Mouse (Mus musculus) regulatory T cell (primary cell): ENCODE data around the gene Adgrl1.

Experiments
- in situ Hi-C: fragments of 300-600 bp; cut with MboI, MseI; formaldehyde crosslinking; loops from one replicate; pipeline ENCODE4 v1.15.1; 2025; ENCODE audit warnings: high pct_unique_total_duplicates

The Adgrl1 gene

DNA sequence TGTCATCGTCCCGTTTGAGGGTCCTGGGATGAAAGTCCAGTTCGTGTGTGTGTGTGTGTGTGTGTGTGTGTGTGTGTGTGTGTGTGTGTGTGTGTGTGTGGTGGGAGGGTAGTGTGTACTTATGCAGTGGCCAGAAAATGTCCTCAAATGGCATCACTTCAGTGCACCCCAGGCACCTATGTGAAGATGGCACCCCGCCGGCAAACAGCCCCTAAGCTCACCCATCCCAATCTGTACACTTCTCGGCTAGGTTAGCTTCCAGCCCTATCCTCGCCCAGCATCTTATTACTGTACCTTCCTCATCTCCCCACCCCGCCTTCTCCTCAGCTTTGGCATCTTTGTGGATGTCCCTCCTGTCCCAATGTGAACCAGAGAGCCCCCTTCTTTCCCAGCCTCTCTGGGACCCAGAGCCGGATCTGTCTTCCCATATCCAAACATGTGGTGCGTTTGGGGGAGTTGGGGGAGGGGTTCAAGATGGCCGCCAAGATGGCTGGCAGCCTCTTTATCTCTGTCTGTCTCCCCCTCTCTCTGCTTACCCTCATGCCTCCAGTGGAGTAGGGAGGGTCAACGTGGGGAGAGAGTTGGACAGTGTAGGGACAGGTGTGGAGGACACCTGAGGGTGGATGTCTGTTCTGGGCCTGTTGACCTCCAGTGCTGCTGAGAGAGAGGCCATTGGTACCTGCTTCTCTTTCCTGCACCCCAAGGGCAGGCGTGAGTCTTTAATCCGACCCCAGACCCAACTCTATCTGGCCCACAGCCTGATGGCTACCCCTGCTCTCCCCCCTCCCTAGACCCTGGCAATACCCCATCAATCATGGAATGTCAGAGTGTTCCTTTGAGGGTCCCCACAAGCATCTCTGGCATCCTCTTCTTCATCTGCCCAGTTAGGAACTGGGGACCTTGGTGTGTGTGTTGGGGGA is 1.9 kb downstream of the Adgrl1 start:
- in situ Hi-C loops, result no loop called here

DNA sequence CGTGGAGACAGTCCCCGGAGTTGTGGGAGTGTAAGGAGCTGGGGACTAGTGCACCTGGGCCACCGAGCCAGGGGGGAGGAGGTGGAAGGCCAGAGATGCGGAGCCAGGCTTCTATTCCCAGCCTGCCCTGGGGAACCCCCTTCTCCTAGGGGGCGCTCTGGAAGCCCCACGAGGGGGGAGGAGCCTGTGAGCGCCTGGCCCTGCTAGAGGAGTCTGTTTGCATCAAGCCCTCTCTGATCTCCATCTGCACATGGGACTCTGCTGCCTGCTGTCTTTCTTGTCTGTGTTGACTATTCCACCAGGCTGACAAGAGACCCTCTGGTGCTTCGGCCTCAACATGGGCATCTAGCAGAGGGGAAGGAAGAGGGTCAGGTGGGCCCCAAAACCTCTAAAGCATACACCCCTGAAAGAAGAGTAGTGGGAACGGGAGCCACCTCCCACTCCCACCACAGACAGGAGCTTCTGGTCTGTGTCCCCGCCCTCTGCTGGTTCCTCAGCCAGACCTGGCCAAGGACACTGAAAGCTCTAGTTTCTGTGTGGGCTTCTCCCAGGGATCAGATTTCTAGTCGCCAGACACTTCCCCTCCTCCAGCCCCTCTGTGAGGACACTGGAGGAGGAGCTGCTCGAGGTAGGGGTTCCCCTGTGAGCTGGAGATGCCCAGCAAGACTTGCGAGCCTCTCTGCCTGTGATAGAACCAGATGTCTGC is 3.2 kb downstream of the Adgrl1 start:
- in situ Hi-C loops, result no loop called here

DNA sequence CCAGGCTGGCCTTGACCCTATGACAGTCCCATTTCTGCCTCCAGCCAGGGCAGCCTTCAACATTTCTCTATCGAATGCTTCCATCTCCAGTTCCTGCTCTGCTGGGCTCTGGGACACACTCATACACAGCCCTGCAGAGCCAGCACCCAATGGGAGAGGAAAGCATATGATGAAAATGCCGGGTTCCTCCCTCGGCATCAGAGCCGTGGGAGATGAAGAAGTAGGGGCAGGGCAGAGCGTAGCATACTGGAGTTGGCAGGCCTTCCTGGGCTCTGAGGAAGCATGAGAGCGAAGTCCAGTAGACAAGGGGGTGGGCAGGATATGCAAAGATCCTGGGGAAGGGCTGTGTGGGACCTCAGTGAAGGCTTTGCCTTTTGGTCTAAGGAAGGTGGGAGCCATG is 8.7 kb downstream of the Adgrl1 start:
- in situ Hi-C loops, result no loop called here

DNA sequence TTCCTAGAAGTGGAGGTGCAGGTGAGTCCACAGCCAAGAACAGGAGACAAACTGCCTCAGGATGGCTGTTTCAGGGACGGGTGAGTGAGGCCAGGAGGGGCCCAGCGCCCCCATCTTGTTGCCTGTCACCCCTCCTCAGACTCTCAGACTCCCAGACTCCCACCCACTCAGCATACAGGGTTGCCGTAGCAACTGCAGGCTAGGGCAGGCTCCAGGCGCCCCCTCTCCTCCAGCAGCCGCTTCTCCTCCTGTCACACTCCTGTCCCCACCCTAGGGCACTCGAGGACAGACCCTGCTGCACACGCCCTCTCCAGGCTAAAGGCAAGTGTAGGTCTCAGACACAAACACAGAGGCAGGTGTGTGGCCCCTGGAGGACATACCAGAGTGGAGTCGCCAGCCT is 9.4 kb downstream of the Adgrl1 start:
- in situ Hi-C loops, result no loop called here

DNA sequence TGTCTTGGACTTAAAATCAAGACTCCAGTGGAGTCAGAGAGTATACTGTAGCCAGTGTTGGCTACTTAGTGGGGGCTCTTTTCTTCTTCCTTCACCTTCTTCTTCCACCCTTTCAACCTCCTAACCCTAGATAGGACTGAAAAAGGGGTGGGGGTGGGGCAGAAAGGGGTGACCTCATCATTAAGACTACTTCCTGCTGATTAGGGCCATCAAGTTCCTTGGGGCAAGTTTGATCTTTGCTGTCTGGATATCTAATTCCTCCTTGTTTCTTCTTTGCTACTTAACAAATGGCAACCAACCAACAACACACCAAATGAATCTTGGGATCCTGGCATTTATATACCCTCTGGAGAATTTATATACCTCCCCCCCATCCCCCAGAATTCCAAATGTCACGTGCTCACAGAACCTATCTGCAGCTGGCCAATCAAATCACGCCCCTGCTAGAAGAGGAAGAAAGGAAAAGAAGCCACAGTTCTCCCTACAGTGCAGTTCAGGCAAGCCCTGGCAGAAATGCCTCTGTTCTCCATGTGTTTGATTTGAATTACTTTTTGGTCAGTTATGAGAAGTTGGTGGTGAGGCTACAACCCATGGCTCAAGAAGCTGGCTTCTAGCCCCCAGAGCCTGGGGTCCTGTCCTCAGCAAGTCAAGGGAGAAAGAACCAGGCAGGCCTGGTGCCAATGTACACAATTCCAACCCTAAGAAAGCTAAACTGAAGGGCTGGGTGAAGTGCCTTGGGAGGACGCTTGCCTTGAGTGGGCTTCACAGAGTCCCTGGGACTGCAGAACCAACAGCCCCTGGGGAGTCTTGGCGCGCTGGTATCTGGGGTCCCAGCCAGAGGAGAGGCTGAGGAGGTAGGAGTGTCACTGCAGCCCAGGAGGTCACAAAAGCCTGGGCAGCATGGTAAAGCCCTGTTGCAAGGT is 12.2 kb downstream of the Adgrl1 start:
- in situ Hi-C loops, result no loop called here

DNA sequence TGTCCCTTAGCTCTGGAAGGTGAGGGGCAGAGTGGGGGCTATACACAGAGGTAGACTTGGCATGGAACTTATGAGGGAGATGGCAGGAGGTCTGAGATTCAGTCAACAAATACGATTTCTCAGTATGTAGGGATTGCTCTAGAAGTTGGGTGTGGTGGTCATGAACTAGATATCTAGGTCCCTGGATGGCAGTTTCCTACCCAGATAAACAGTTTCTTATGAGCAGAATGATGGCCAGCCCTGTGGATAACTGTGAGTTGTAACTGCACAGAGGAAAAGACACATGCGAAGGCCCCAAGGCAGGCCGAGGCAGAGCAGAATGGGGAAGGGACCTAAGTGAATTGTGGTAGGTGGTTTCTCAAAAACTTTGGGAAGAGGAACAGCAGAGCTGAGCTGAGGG is 14.3 kb downstream of the Adgrl1 start:
- in situ Hi-C loops, result no loop called here

DNA sequence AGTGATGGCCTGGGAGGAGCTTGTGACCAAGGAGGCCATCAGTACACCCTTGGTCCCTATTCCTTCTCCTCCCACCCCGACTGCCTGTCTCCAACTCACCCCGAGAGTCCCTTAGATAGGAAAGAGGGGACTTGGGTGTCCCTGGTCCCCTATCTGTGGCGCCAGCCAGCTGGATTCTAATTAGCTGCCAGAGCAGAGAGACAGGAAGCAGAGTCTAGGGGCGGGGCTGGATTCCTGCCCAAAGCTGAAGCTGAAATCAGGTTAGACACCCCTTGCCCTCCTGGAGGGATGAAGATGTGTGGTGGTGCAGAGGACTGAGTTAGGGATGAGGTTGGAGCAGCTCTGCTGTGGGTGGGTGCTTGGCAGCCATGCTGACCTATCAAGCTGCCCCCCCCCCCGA is 15.0 kb downstream of the Adgrl1 start:
- in situ Hi-C loops, result no loop called here

DNA sequence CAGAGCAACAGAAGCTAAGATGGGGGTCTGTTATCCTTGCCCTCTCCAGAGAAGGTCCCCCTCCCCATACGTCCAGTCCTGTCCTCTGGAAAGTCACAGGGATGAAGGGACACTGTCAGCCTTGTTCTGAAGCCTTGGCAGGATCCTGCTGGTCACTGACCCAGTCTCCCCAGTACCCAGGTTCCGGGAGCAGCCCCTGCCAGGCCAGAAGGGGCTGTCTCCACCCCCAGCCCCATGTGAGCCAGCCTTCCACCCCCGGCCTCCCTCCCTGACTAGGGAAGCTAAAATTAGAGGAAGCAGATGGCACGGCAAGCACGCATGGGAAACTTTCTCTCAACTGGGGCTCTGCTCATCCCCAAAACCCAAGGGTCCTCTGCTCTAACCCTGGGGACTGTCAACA is 16.1 kb downstream of the Adgrl1 start:
- in situ Hi-C loops, result no loop called here

DNA sequence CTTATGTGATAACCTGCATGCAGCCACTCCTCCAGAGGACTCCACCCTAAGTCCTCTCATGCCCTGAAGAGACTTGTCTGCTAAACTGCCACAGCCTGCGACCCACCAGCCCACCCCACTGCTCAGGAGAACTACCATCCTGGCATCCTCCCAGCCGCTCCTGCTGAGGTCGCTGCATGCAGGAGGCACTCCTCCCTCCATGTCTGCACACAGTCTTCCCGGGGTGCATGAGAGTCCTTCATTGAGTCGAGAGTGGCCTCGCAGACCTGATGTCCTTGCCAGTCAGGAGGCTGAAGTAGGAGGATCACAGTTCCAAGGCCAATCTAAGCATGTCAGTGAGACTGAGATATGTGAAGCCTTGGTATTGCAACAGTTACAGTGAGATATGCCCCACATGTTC is 17.7 kb downstream of the Adgrl1 start:
- in situ Hi-C loops, result no loop called here

DNA sequence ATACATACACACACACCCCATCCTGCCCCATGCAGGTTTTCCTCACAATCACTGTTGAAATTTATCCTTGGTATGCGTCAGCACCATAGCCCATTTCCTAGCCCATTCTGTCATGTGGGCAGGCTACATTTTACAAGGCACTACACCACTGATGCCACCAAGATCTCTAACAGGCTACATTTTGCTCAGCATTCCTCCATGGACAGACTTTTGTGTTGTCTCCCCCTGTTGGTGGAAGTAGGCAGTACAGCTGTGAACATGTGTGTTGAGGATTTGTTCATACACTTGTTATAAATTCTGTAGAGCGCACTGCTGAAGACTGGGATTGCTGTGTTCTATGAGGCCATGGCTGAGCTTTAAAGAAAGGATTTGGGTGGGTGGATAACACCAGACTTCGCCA is 21.7 kb downstream of the Adgrl1 start:
- in situ Hi-C loops, result no loop called here

DNA sequence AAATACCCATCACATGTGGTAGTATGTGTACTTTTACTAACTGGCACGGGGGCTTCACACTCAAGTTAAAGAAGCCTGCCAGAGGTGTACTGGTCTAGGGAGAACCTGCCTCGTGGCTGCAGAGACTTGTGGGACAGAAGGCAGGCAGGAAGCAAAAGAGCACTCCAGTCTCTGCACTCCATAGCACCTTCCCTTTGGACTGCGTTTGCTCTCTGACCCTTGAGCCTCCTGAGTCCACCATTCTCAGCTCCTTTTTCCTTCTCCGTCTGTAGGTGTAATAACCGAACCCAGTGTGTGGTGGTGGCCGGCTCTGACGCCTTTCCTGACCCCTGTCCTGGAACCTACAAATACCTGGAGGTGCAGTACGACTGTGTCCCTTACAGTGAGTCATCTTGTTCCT is 22.8 kb downstream of the Adgrl1 start:
- in situ Hi-C loops, result no loop called here

DNA sequence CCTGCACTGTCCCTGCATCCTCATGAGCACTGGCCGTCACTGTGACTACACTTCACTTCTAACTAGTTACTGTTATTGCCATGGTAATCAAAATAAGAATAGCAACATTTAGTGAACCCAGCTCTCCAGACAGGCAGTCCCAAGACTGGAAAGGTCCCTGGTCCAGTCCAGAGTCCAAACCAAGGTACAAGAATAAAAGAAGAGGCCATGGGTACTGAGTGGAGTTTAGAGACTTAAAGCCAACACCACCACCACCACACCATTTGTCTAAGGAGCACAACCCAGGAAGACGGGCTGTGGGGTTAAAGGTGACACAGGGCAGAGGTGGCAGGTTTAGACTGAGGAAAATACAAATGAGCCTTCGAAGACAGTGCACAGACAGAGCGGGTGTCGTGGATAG is 24.7 kb downstream of the Adgrl1 start:
- in situ Hi-C loops, result no loop called here

DNA sequence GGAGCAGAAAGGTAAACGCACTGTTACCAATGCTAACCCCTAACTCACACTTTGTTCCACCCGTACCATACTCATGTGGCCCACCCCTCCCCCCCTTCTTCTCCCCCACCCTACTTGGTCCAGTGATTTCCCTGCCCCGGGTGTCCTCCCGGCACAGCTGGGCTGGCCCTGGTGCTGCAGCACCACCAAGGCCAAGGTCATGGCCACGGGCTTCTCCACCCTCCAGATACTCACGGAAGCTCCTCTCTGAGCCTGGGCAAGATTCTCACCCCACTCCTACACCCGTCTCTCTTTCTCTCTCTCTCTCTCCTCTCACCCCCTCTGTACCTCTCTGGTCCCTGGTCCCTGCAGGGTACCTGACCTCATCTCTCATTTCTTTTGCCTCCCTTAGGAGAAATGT is 26.4 kb downstream of the Adgrl1 start:
- in situ Hi-C loops, result no loop called here

DNA sequence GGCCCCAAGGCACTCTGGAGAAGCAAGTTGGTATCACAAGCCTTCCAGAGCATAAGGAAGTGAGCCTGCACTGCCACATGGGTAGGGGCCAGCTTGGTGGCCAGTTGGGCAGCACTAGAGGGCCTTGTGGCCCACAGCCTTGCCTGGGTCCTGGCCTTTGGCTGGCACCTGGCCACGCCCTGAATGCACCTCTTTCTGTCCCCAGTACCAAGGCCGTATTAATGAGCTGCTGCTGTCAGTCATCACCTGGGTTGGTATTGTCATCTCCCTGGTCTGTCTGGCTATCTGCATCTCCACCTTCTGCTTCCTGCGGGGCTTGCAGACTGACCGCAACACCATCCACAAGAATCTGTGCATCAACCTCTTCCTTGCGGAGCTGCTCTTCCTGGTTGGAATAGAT is 34.3 kb downstream of the Adgrl1 start:
- in situ Hi-C loops, result no loop called here

DNA sequence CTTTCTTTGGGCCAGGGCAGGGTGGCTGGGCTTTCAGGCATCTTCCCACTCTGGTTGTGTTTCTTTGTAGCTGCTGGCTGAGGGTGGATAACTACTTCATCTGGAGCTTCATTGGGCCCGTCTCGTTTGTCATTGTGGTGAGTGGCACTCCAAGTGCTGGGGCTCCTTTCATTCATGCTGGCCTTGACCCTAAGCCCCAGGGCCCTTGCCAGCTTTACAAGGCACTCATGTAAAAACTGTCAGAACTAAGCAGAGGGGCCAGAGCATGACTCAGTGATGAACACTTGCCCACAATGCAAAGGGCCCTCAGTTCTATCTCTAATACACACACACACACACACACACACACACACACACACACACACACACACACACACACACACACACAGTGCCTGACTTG is 35.1 kb downstream of the Adgrl1 start:
- in situ Hi-C loops, result no loop called here

DNA sequence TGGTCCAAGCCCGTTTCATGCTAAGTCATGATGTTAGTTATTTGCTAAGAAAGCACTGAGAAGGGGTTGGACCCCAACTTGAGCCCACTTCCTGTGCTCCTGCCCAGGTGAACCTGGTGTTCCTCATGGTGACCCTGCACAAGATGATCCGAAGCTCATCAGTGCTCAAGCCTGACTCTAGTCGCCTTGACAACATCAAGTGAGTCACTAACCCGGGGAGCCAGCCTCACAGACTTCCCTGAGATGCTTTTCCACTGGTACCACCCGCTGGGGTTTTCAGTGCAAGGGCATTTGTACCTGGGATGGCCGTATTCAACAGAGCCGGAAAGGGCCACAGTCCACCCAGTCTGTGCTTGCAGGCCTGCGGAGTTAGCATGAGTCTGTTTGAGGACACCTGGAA is 35.5 kb downstream of the Adgrl1 start:
- in situ Hi-C loops, result no loop called here

DNA sequence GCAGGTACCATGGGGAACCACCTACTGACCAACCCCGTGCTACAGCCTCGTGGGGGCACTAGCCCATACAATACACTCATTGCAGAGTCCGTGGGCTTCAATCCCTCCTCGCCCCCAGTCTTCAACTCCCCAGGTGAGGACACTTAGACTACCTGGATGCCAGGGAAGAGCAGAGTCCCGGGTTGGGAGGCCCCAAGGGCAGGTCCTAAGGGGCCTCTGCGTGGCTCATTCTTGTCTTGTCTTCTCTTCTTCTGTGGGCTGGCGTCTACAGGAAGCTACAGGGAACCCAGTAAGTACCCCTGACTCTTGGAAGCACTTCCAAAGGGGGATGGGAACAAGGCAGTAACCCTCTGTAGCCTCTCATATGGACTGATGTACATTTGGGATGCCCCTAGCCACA is 37.7 kb downstream of the Adgrl1 start:
- in situ Hi-C loops, result no loop called here

DNA sequence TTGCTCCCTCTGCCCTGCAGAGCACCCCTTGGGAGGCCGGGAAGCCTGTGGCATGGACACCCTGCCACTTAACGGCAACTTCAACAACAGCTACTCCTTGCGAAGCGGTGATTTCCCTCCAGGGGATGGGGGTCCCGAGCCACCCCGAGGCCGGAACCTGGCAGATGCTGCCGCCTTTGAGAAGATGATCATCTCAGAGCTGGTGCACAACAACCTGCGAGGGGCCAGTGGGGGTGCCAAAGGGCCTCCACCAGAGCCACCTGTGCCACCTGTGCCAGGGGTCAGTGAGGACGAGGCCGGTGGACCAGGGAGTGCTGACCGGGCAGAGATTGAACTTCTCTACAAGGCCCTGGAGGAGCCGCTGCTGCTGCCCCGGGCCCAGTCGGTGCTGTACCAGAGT is 38.4 kb downstream of the Adgrl1 start:
- in situ Hi-C loops, result no loop called here

DNA sequence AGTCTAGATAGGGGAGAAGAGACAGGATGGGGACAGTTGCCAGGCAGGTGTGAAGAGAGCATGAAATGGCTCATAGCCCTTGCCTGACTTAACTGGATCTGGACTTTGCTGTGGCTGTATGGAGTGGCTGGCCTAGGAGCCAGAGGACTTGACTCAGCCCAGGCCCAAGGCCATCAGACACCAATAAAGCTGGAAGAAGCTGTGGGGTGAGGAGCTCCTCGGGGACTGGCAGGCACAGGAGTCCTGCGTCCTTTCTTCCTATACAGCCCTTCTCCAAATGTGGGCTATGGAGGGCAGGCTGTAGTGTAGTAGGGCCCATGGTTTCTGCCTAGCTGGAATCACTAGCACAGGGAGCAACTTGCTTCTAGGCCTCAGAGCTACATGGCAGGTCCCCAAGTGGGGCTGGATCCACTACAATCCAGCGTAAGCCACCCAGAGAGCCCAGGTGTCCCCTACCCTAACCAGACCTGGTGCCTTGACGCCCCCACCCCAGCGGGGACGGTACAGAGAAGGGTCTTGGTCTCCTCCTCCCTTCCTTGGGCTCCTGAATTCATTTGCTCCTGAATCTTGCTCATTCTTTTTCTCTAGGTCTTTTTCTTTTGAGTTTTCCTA is 41.3 kb downstream of the Adgrl1 start:
- in situ Hi-C loops, result no loop called here

DNA sequence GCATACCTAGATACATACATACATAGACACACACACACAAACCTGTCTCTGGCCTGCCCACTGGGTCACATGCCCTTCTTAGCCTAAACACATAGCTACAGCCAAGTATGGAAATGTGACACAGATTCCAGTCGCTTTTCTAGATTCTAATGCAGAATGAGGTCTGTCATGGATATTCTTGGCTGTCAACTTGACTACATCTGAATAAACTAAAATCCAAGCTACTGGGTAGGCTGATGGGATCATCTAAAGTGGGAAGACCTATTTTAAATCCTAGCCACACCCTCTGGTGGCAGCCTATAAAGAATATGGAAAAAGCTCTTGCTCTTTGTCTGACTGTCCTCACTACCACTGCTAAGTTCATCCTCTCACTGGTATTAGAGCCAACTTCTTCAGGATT is 42.5 kb downstream of the Adgrl1 start:
- in situ Hi-C loops, result no loop called here

DNA sequence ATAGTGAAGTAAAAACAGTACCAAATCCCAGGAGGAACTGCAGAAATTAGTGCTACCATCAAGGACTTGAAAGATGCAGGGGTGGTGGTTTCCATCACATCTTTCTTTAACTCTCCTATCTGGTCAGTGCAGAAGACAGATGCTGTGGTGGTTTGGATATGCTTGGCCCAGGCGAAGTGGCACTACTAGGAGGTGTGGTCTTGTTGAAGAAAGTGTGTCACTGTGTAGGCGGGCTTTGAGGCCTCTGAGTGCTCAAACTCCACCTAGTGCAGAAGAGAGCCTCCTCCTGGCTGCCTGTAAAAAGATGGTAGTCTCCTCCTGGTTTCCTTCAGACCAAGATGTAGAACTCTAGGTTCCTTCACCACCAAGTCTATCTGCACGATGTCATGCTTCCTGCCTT is 45.6 kb downstream of the Adgrl1 start:
- in situ Hi-C loops, result no loop called here

DNA sequence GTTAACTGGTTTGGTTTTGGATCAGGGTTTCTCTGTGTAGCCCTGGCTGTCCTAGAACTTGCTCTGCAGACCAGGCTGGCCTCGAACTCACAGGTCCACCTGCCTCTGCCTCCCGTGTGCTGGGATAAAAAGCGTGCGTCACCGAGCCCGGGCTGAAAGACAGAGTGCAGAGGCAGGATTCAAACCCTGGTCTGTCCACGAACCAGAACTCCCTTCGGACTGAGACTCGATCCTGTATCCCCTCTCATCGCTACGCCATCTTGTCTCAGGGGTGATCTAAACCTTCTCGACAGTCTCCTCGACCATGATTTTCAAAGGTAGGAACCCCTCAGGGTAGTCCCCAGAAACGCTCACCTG is 54.8 kb downstream of the Adgrl1 start:
- in situ Hi-C loops, result loop anchor here (5.0 kb wide), 1 partner anchor 172 kb away; no protein-coding TSS in a partner anchor
